Mouse (Mus musculus): ENCODE measurements at regions not wholly inside any gene's neighbourhood (a gene's known extent, or its start where the extent isn't known, plus 50 kb on each side); places are given as distances from the start of the nearest gene placed in this dataset.
A peak's percentile ranks its signal among the peaks of the same experiment; 100 is the strongest.

- TF ChIP-seq POLR2A (IDR thresholded peaks at IDR 0.05; ENCODE audit: borderline replicate concordance, extremely low read depth, insufficient read depth, insufficient read length, poor library complexity, severe bottlenecking): no peak
- TF ChIP-seq CTCF (IDR thresholded peaks at IDR 0.05; ENCODE audit: borderline replicate concordance, extremely low read depth, insufficient read depth, insufficient read length): no peak
- DNase-seq (ENCODE audit: low read depth): peak; percentile 23
These were observed 187.2 kb upstream of the Nt5c1b start for GRCm38 (mm10) chr12:10182589-10182988.

GRCm38 (mm10) chr12:10186576-10186975, 183.2 kb upstream of the Nt5c1b start:
- TF ChIP-seq CTCF (IDR thresholded peaks at IDR 0.05; ENCODE audit: borderline replicate concordance, extremely low read depth, insufficient read depth, insufficient read length): no peak
- no peak for TF ChIP-seq POLR2A (IDR thresholded peaks at IDR 0.05; ENCODE audit: borderline replicate concordance, extremely low read depth, insufficient read depth, insufficient read length, poor library complexity, severe bottlenecking)
- DNase-seq (ENCODE audit: low read depth): no peak

- TF ChIP-seq POLR2A (IDR thresholded peaks at IDR 0.05; ENCODE audit: borderline replicate concordance, extremely low read depth, insufficient read depth, insufficient read length, poor library complexity, severe bottlenecking): no peak
- TF ChIP-seq CTCF (IDR thresholded peaks at IDR 0.05; ENCODE audit: borderline replicate concordance, extremely low read depth, insufficient read depth, insufficient read length): no peak
- no peak for DNase-seq (ENCODE audit: low read depth)
These were observed 180.0 kb upstream of the Nt5c1b start for GRCm38 (mm10) chr12:10189746-10190145.

- no peak for TF ChIP-seq POLR2A (IDR thresholded peaks at IDR 0.05; ENCODE audit: borderline replicate concordance, extremely low read depth, insufficient read depth, insufficient read length, poor library complexity, severe bottlenecking)
- no peak for TF ChIP-seq CTCF (IDR thresholded peaks at IDR 0.05; ENCODE audit: borderline replicate concordance, extremely low read depth, insufficient read depth, insufficient read length)
- no peak for DNase-seq (ENCODE audit: low read depth)
These were observed 171.8 kb upstream of the Nt5c1b start for GRCm38 (mm10) chr12:10197906-10198460.

- DNase-seq (ENCODE audit: low read depth): no peak
- TF ChIP-seq CTCF (IDR thresholded peaks at IDR 0.05; ENCODE audit: borderline replicate concordance, extremely low read depth, insufficient read depth, insufficient read length): no peak
- no peak for TF ChIP-seq POLR2A (IDR thresholded peaks at IDR 0.05; ENCODE audit: borderline replicate concordance, extremely low read depth, insufficient read depth, insufficient read length, poor library complexity, severe bottlenecking)
These were observed 159.9 kb upstream of the Nt5c1b start for GRCm38 (mm10) chr12:10209841-10210240.

- DNase-seq (ENCODE audit: low read depth): peak; percentile 3
- TF ChIP-seq POLR2A (IDR thresholded peaks at IDR 0.05; ENCODE audit: borderline replicate concordance, extremely low read depth, insufficient read depth, insufficient read length, poor library complexity, severe bottlenecking): no peak
- TF ChIP-seq CTCF (IDR thresholded peaks at IDR 0.05; ENCODE audit: borderline replicate concordance, extremely low read depth, insufficient read depth, insufficient read length): no peak; the same call in 1 of the 2 replicates
These were observed 147.0 kb upstream of the Nt5c1b start for GRCm38 (mm10) chr12:10222821-10223220.

- DNase-seq (ENCODE audit: low read depth): peak; percentile 70
- TF ChIP-seq POLR2A (IDR thresholded peaks at IDR 0.05; ENCODE audit: borderline replicate concordance, extremely low read depth, insufficient read depth, insufficient read length, poor library complexity, severe bottlenecking) (no peak), CTCF (IDR thresholded peaks at IDR 0.05; ENCODE audit: borderline replicate concordance, extremely low read depth, insufficient read depth, insufficient read length) (peak; percentile 49; the same call in 1 of the 2 replicates)
These were observed 145.9 kb upstream of the Nt5c1b start for GRCm38 (mm10) chr12:10223832-10224231.

GRCm38 (mm10) chr12:10231144-10231543, 138.6 kb upstream of the Nt5c1b start:
- TF ChIP-seq POLR2A (IDR thresholded peaks at IDR 0.05; ENCODE audit: borderline replicate concordance, extremely low read depth, insufficient read depth, insufficient read length, poor library complexity, severe bottlenecking) (no peak), CTCF (IDR thresholded peaks at IDR 0.05; ENCODE audit: borderline replicate concordance, extremely low read depth, insufficient read depth, insufficient read length) (no peak)
- no peak for DNase-seq (ENCODE audit: low read depth)

GRCm38 (mm10) chr12:10231683-10232082, 138.1 kb upstream of the Nt5c1b start:
- TF ChIP-seq CTCF (IDR thresholded peaks at IDR 0.05; ENCODE audit: borderline replicate concordance, extremely low read depth, insufficient read depth, insufficient read length) (no peak), POLR2A (IDR thresholded peaks at IDR 0.05; ENCODE audit: borderline replicate concordance, extremely low read depth, insufficient read depth, insufficient read length, poor library complexity, severe bottlenecking) (no peak)
- no peak for DNase-seq (ENCODE audit: low read depth)

GRCm38 (mm10) chr12:10248110-10248509, 121.7 kb upstream of the Nt5c1b start:
- DNase-seq (ENCODE audit: low read depth): no peak

GRCm38 (mm10) chr12:10256385-10256784, 113.4 kb upstream of the Nt5c1b start:
- no peak for DNase-seq (ENCODE audit: low read depth)
- no peak for TF ChIP-seq POLR2A (IDR thresholded peaks at IDR 0.05; ENCODE audit: borderline replicate concordance, extremely low read depth, insufficient read depth, insufficient read length, poor library complexity, severe bottlenecking)

More at GRCm38 (mm10) chr12:10248110-10248509, 121.7 kb upstream of the Nt5c1b start:
- TF ChIP-seq POLR2A (IDR thresholded peaks at IDR 0.05; ENCODE audit: borderline replicate concordance, extremely low read depth, insufficient read depth, insufficient read length, poor library complexity, severe bottlenecking) (no peak), CTCF (IDR thresholded peaks at IDR 0.05; ENCODE audit: borderline replicate concordance, extremely low read depth, insufficient read depth, insufficient read length) (no peak)

- DNase-seq (ENCODE audit: low read depth): no peak
- TF ChIP-seq POLR2A (IDR thresholded peaks at IDR 0.05; ENCODE audit: borderline replicate concordance, extremely low read depth, insufficient read depth, insufficient read length, poor library complexity, severe bottlenecking) (no peak), CTCF (IDR thresholded peaks at IDR 0.05; ENCODE audit: borderline replicate concordance, extremely low read depth, insufficient read depth, insufficient read length) (no peak)
These were observed 103.6 kb upstream of the Nt5c1b start for GRCm38 (mm10) chr12:10266201-10266600.
